Mouse (Mus musculus): ENCODE measurements around the gene Olfr1008. TPM values are rescaled to one million over a fixed set of nuclear protein-coding genes. Genes with fewer than 3 reads are reported as not detected.

Olfr1008 gene
- total RNA-seq (2023; ENCODE audit: inconsistent age), result not detected in 4 replicates

GRCm38 (mm10) chr2:85689131-85689530 is at the start of gene Olfr1008:
Gene Olfr1008, plus strand, starts transcription at chr2:85689431.

DNA sequence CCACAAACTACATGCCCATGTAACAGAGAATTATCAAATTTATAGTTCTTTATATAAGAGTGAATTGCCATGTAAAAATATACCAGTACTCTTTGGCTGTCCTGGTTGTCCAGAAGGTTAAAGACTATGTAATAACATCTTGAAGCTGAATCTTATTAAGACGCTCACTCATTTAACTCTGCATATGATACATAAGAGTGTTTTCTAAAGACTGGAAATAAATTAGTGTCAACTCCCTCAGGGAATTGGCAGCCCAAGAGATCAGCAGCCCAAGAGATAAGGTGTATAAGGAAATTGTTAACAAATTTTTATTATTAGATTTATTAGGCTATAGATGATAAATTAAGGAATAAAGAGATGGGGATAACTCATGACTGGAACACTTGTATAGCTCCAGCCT is 38.6 kb upstream of the Olfr1008 start, which contains the start of gene Olfr1002:
Olfr1002 (minus strand) TSS at position 101 of the 400 bp plus-strand sequence.

GRCm38 (mm10) chr2:85664355-85664754 is 24.9 kb upstream of the Olfr1008 start, which contains the start of gene Olfr154:
Gene Olfr154, minus strand, starts transcription at chr2:85664455.

GRCm38 (mm10) chr2:85678667-85679066 is 10.6 kb upstream of the Olfr1008 start, which contains the start of gene Olfr1006:
Gene Olfr1006, minus strand, starts transcription at chr2:85678767.

DNA sequence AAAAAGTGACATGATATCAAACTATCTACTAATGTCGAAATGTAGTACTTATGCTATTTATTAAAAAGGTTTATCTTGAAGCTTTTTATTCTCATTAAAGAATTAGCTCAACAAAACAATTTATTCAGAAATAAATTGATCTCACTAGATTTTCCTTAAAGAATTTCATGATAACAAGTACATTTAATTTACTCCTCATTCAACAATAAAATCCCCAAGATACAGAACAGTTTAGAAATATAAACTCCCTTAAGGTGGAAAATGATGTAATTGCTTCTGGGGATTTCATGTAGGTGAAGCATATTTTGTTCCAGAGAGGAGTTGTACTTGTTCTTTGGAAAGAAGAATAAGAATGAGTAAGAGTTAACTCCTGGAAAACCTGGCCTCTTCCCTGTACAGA is 25.9 kb downstream of the Olfr1008 start, which contains the start of gene Olfr1009:
Olfr1009 (plus strand) TSS at position 301 of the 400 bp plus-strand sequence.

Other genes starting within 250 kb of the Olfr1008 start
- not detected in 4 replicates for gene Olfr995, start 245.8 kb upstream of the Olfr1008 start, total RNA-seq (2023; ENCODE audit: inconsistent age)
- gene 4833423E24Rik, start 170.4 kb upstream of the Olfr1008 start, total RNA-seq (2023; ENCODE audit: inconsistent age), result not detected in 4 replicates
- not detected in 4 replicates for gene Olfr996, start 110.2 kb upstream of the Olfr1008 start, total RNA-seq (2023; ENCODE audit: inconsistent age)
- gene Olfr998, start 100.5 kb upstream of the Olfr1008 start, total RNA-seq (2023; ENCODE audit: inconsistent age), result not detected in 4 replicates
- gene Olfr1000, start 77.5 kb upstream of the Olfr1008 start, total RNA-seq (2023; ENCODE audit: inconsistent age), result not detected in 4 replicates
- not detected in 4 replicates for gene Olfr1002, start 38.7 kb upstream of the Olfr1008 start, total RNA-seq (2023; ENCODE audit: inconsistent age)
- gene Olfr154, start 25.0 kb upstream of the Olfr1008 start, total RNA-seq (2023; ENCODE audit: inconsistent age), result not detected in 4 replicates
- not detected in 4 replicates for gene Olfr1006, start 10.7 kb upstream of the Olfr1008 start, total RNA-seq (2023; ENCODE audit: inconsistent age)
- gene Olfr1009, start 26.0 kb downstream of the Olfr1008 start, total RNA-seq (2023; ENCODE audit: inconsistent age), result not detected in 4 replicates
- gene Olfr1012, start 73.3 kb downstream of the Olfr1008 start, total RNA-seq (2023; ENCODE audit: inconsistent age), result not detected in 4 replicates
- not detected in 4 replicates for gene Olfr1013, start 77.7 kb downstream of the Olfr1008 start, total RNA-seq (2023; ENCODE audit: inconsistent age)
- gene Olfr1014, start 83.3 kb downstream of the Olfr1008 start, total RNA-seq (2023; ENCODE audit: inconsistent age), result not detected in 4 replicates
- gene Olfr1015, start 92.6 kb downstream of the Olfr1008 start, total RNA-seq (2023; ENCODE audit: inconsistent age), result not detected in 4 replicates
- gene Olfr1016, start 113.1 kb downstream of the Olfr1008 start, total RNA-seq (2023; ENCODE audit: inconsistent age), result not detected in 4 replicates
- not detected in 4 replicates for gene Olfr1018, start 129.0 kb downstream of the Olfr1008 start, total RNA-seq (2023; ENCODE audit: inconsistent age)
- not detected in 4 replicates for gene Olfr1019, start 156.1 kb downstream of the Olfr1008 start, total RNA-seq (2023; ENCODE audit: inconsistent age)
- not detected in 4 replicates for gene Olfr1020, start 157.6 kb downstream of the Olfr1008 start, total RNA-seq (2023; ENCODE audit: inconsistent age)
- not detected in 4 replicates for gene Olfr1022, start 179.2 kb downstream of the Olfr1008 start, total RNA-seq (2023; ENCODE audit: inconsistent age)
- not detected in 4 replicates for gene Olfr1023, start 196.2 kb downstream of the Olfr1008 start, total RNA-seq (2023; ENCODE audit: inconsistent age)
- gene Olfr1024, start 215.6 kb downstream of the Olfr1008 start, total RNA-seq (2023; ENCODE audit: inconsistent age), result not detected in 4 replicates
- not detected in 4 replicates for gene Olfr1025-ps1, start 225.8 kb downstream of the Olfr1008 start, total RNA-seq (2023; ENCODE audit: inconsistent age)
- gene Olfr1026, start 232.1 kb downstream of the Olfr1008 start, total RNA-seq (2023; ENCODE audit: inconsistent age), result not detected in 4 replicates